ENCODE assay signal across 12 mouse cellular contexts in genomic region chr11:82607661-82608060, GRCm38 (mm10).
DNase-seq lines count a peak whose midpoint lies in the region; ATAC-seq lines count a peak whose summit lies in the region.
"Had no signal": no experiment of that assay in that cellular context is flagged by ENCODE, and none has a peak within 500 bp of the region (broad histone marks: within the 10 kb centered on the region; RNA-seq: fewer than 3 reads in every experiment).

No protein-coding gene starts in this region.

- DNase-seq in cerebellum, adult 9-11 months: peak; percentile 16
- peak; percentile 68 to 75 for DNase-seq in cerebellum, postnatal 14 days
- no peak for DNase-seq in cerebellum, adult 8-10 months
- DNase-seq in left cerebral cortex, postnatal 4 days: peak; percentile 44
- no peak for DNase-seq in left cerebral cortex, adult 8-10 months (ENCODE audit: low spot score in 2 of 2)
- DNase-seq: adrenal gland, adult 2 months; adrenal gland, postnatal 10 days; adrenal gland, postnatal 25 days; embryo, embryonic 11 days had no signal

- no peak for ATAC-seq in cerebellum, adult (ENCODE audit: insufficient number of reproducible peaks, low FRiP score, low TSS enrichment)
- ATAC-seq: forebrain, embryonic 14.5 days; forebrain, embryonic 16.5 days had no signal

- intact Hi-C loops in left cerebral cortex, postnatal 4 days (cut with DNase I): no loop called here

Comparison
In these comparisons a context has a peak if more than half of its experiments do, and no peak if none do; other contexts are left out.
1. DNase-seq: peak in cerebellum, adult 9-11 months (single experiment), cerebellum, postnatal 14 days (2 of 2) and left cerebral cortex, postnatal 4 days (single experiment); none in cerebellum, adult 8-10 months (single experiment) and left cerebral cortex, adult 8-10 months (0 of 2).